Mouse (Mus musculus) urinary bladder, postnatal 14 days (tissue): ENCODE measurements around the gene Brd2.
"Not testable (repeated sequence)": the region's sequence is repeated elsewhere in the genome, so short reads cannot be mapped to it uniquely, and the experiment has no call there.

Experiments used
- DNase-seq: peaks from one replicate; pipeline ENCODE4 v3.0.0; 2021; ENCODE audit warnings: low spot score

Gene Brd2

GRCm38 (mm10) chr17:34122188-34122984, at the start of gene Brd2:
Gene Brd2 (minus strand): TSS chr17:34122634.
- DNase-seq: peak; percentile 98

DNA sequence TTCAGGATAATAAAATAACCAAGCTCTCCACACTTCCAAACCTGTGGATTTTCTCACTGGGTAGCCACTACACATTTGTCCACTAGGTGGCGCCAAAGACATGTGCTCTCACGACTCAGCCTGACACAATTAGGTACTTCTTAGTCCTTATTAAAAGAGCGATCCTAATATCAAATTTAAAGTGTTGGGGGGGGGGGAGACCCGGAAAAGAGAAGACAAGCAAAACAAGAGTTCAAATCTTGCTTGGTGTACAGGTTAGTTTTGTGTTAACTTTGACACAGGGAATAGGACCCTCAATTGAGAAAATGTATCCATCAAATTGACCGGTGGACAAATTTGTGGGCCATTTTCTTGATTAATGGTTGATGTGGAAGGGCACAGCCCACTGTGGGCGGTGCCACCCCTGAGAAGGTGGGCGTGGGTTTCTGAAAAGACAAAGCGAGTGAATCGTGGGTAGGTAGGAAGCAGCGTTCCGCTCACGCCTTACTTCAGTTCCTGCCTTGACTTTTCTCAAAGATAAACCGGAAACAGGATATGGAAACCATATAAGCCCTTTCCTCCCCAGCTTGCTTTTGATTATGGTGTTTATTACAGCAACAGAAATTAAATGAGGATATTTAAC, 48.6 kb upstream of the Brd2 start:
- DNase-seq: peak; percentile 84

GRCm38 (mm10) chr17:34170487-34170876, 48.0 kb upstream of the Brd2 start:
- no peak for DNase-seq

GRCm38 (mm10) chr17:34169279-34169678, 46.8 kb upstream of the Brd2 start:
- DNase-seq: peak; percentile 29

GRCm38 (mm10) chr17:34165033-34165730, 42.7 kb upstream of the Brd2 start:
- no peak for DNase-seq

DNA sequence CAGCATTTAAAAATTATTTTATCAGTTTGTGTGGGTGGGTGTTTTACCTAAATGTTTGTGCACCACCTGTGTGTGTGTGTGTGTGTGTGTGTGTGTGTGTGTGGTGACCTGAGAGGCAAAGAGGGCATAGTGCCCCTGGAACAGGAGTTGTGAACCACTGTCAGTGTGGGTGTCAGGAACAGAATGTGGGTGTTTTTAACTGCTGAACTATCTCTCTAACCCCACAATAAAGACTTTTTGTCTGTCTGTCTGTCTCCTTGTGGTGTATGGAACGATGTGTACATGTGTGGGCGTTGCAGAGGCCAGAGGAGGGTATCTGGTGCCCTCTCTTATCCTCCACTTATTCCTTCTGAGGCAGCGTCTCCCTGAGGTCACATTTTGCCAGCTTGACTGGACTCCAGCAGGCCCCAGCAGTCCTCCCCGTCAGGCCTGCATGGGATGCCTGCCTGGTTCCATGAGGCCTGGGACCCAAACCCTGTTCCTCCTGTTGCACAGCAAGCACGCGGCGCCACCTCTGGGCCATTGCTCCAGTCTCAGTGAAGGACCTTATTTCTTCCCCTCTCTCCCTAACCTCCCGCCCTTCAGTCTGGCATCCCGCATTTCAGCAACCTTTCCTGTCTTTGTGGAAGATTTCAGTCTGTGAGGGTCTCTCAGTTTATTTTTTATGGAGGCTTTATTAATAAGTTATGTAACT, 41.9 kb upstream of the Brd2 start:
- DNase-seq: peak; percentile 10

- no peak for DNase-seq
Measured at GRCm38 (mm10) chr17:34155534-34155933, 33.1 kb upstream of the Brd2 start.

GRCm38 (mm10) chr17:34152923-34153322, 30.5 kb upstream of the Brd2 start, which contains the start of gene H2-DMb1:
Gene H2-DMb1 (plus strand): TSS chr17:34153072.
- peak; percentile 52 for DNase-seq

GRCm38 (mm10) chr17:34144960-34145371, 22.5 kb upstream of the Brd2 start:
- DNase-seq: no peak

DNA sequence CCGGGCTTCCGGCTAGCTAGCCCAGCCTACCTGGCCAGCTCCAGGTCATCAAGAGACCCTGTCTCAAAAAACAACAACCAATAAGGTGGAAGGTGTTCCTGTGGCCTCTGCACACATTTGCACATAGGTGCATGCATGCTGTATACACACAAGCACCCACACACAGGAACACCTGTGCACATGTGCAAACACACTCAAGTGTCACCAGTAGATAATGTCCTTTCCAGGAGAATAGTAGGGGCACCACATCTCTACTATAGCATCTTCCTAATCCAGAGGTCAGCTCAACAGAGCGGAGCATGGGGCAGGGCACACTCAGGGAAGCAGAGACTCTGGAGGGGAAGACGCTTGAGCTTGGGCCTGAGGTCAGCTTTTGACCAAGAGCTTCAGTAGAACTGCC, 21.8 kb upstream of the Brd2 start:
- not testable (repeated sequence) for DNase-seq

GRCm38 (mm10) chr17:34143461-34143860, 21.0 kb upstream of the Brd2 start:
- no peak for DNase-seq

- DNase-seq: no peak
Measured at GRCm38 (mm10) chr17:34143033-34143432, 20.6 kb upstream of the Brd2 start, which contains the start of gene H2-DMb2. Gene H2-DMb2 (plus strand): TSS chr17:34143307.

- no peak for DNase-seq
Measured at GRCm38 (mm10) chr17:34142456-34143010, 20.1 kb upstream of the Brd2 start.

GRCm38 (mm10) chr17:34141448-34141847, 19.0 kb upstream of the Brd2 start:
- DNase-seq: no peak

- no peak for DNase-seq
Measured at GRCm38 (mm10) chr17:34140240-34140639, 17.8 kb upstream of the Brd2 start.

- peak; percentile 41 for DNase-seq
Measured at GRCm38 (mm10) chr17:34139416-34139815, 17.0 kb upstream of the Brd2 start.

DNA sequence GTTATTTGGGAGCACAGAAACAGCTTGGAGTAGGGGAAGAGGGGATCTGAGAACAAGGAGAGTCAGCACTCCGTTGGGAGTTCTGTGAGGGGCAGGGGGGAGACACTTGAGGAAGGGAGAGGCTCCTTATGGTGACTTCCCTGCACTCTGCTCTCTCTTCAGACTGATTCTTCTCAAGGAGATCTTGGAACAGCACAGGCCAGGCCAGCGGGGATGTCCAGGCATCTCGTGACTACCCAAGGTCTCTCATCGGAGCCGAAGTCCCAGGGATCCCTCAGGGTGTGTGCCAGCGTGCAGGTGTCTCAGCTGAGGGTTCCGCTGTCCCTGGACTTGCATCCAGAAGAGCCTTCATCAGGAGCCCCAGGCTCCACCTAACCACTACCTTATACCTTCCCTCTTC, 16.2 kb upstream of the Brd2 start:
- DNase-seq: no peak

- DNase-seq: no peak
Measured at GRCm38 (mm10) chr17:34137601-34138000, 15.2 kb upstream of the Brd2 start.

DNA sequence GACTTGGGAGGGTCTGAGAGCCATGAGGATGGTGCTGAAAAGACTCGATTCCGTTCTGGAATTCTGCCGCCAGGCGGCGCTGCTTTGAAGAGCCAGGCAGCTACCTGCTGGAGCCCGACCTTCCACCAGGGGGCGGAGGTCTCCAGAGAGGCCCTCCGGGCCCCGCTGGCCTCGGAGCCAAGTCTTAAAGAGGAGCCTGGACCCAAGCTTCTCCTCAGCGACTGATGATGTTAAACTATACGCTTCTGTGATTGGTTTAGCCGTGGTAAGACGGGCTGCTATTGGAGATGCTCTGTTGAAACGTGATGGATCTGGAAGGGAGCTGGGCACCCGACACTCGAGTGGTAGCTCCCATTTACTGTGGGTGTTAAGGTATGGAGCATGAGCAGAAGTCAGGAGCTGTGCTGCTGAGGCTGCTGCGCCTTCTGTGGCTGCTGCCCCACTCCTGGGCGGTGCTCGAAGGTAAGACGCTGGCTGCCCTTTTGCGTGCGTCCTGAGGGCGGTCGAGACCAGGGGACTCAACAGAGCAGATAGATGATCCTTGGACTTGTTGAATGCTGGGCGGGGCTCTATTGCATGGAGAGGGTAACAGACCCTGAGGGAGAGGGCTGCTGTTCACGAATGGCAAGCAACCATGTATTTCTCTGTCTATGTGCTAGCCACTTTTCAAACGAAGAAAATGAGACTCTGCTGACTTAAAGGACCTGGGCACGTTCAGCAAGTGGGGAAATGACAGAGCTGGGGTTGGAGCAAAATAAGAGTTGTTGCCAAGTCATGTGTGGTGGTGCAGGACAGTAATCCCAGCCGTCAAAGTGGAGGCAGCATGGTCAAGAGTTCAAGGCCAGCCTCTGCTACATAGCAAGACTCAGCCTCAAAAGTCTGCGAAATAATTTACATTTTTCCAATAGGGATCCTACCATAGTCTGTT, 13.1 kb upstream of the Brd2 start:
- peak; percentile 99 for DNase-seq

DNA sequence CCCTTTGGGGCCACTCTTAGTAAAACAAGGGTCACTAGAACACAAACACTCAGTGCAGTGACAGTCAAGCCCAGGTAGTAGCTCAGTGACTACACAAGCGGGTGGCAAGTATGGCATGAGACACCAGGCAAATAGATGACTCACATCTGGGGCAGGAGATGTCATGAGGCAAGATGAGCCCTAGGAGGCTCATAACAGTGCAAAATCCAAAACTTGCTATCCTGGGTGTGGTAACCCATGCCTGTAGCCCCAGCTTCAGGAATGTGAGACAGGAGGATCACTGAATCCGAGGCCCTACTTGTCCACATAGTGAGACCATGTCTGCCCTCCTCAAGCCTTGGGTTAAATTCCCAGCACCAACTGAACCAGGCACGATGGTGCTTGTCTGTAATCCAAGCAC, 12.0 kb upstream of the Brd2 start:
- DNase-seq: no peak

DNA sequence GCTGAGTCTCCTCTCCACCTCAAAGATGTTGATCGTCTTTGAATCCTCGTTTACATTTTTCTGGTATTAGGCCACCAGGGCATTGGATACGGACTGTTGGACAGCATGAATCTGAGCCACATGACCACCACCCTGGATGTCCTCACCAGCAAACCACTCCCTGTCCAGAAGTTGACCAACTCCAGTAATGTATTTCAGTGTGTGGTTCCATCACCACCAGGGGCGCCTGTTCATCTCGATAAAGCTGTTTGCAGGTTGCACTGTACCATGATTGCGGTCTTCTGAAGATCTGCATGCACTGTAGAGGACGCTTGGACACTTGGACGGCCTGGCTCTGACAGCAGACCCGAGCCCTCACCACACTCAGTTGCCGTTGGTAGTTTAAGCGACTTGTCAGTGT, 10.9 kb upstream of the Brd2 start:
- DNase-seq: no peak
